Mouse (Mus musculus) ES-E14 (cell line): ENCODE results near the gene Fbxw4.

ENCODE experiments used
- CHD2 ChIP-seq: IDR thresholded peaks from 2 replicates; pipeline ENCODE4 v1.6.1; 2014; ENCODE audit warnings: mild to moderate bottlenecking, low read depth, low read length, inconsistent platforms
- HCFC1 ChIP-seq: IDR thresholded peaks from 2 replicates; pipeline ENCODE4 v1.6.1; 2012; ENCODE audit warnings: low read length, inconsistent platforms, borderline replicate concordance; ENCODE audit not compliant: insufficient read depth
- MAFK ChIP-seq: IDR thresholded peaks from 2 replicates; pipeline ENCODE4 v1.6.1; 2014; ENCODE audit warnings: mild to moderate bottlenecking, low read depth, low read length, inconsistent platforms; ENCODE audit not compliant: insufficient read depth
- ZC3H11A ChIP-seq: IDR thresholded peaks from 2 replicates; pipeline ENCODE4 v1.6.1; 2012; ENCODE audit warnings: low read depth, mild to moderate bottlenecking, inconsistent platforms, low read length, borderline replicate concordance
- ZNF384 ChIP-seq: IDR thresholded peaks from 2 replicates; pipeline ENCODE4 v1.6.1; 2012; ENCODE audit warnings: low read depth, low read length, inconsistent platforms

GRCm38 (mm10) chr19:45608648-45609339, 51.3 kb downstream of the Fbxw4 start:
- TF ChIP-seq CHD2 (no peak), ZNF384 (no peak), ZC3H11A (no peak), HCFC1 (no peak), MAFK (no peak)
